Mouse (Mus musculus) c-Kit-positive CD71-negative TER-119-negative erythroid progenitor cells, embryonic 14.5 days (primary cell): ENCODE measurements around the gene Scyl3.

ENCODE experiments used
- DNase-seq: peaks from one replicate; pipeline ENCODE4 v3.0.0-alpha.2; 2013; ENCODE audit warnings: low read depth

The Scyl3 gene

GRCm38 (mm10) chr1:163928846-163929245, at the start of gene Scyl3:
TSS of gene Scyl3 (plus strand) at chr1:163929100.
- no peak for DNase-seq

- no peak for DNase-seq
Measured at GRCm38 (mm10) chr1:163889629-163890028, 39.3 kb upstream of the Scyl3 start.

- DNase-seq: no peak
Measured at GRCm38 (mm10) chr1:163893294-163893693, 35.6 kb upstream of the Scyl3 start.

- no peak for DNase-seq
Measured at GRCm38 (mm10) chr1:163893774-163894527, 34.9 kb upstream of the Scyl3 start.

GRCm38 (mm10) chr1:163898291-163898764, 30.6 kb upstream of the Scyl3 start:
- DNase-seq: no peak

GRCm38 (mm10) chr1:163899575-163899974, 29.3 kb upstream of the Scyl3 start:
- no peak for DNase-seq

GRCm38 (mm10) chr1:163900168-163900567, 28.7 kb upstream of the Scyl3 start:
- no peak for DNase-seq

- DNase-seq: no peak
Measured at GRCm38 (mm10) chr1:163903411-163903810, 25.5 kb upstream of the Scyl3 start.

GRCm38 (mm10) chr1:163907007-163907811, 21.7 kb upstream of the Scyl3 start:
- no peak for DNase-seq

GRCm38 (mm10) chr1:163908389-163908788, 20.5 kb upstream of the Scyl3 start:
- no peak for DNase-seq

- peak; percentile 43 for DNase-seq
Measured at GRCm38 (mm10) chr1:163910343-163910742, 18.6 kb upstream of the Scyl3 start.

- DNase-seq: no peak
Measured at GRCm38 (mm10) chr1:163910785-163911184, 18.1 kb upstream of the Scyl3 start.

GRCm38 (mm10) chr1:163911981-163912380, 16.9 kb upstream of the Scyl3 start:
- no peak for DNase-seq

GRCm38 (mm10) chr1:163917349-163918160, 11.3 kb upstream of the Scyl3 start:
- no peak for DNase-seq

- DNase-seq: no peak
Measured at GRCm38 (mm10) chr1:163924093-163924492, 4.8 kb upstream of the Scyl3 start.

- DNase-seq: peak; percentile 86
Measured at GRCm38 (mm10) chr1:163929636-163930457, 947 bp downstream of the Scyl3 start.

GRCm38 (mm10) chr1:163930458-163930794, 1.5 kb downstream of the Scyl3 start:
- peak; percentile 33 for DNase-seq

GRCm38 (mm10) chr1:163931801-163932200, 2.9 kb downstream of the Scyl3 start:
- no peak for DNase-seq

GRCm38 (mm10) chr1:163934591-163934990, 5.7 kb downstream of the Scyl3 start:
- DNase-seq: no peak

- DNase-seq: no peak
Measured at GRCm38 (mm10) chr1:163942056-163942455, 13.2 kb downstream of the Scyl3 start.

- DNase-seq: no peak
Measured at GRCm38 (mm10) chr1:163953396-163953795, 24.5 kb downstream of the Scyl3 start.
